Mouse (Mus musculus): ENCODE measurements at regions not wholly inside any gene's neighbourhood (a gene's known extent, or its start where the extent isn't known, plus 50 kb on each side); places are given as distances from the start of the nearest gene placed in this dataset.

GRCm38 (mm10) chr9:94267243-94267642, 270.6 kb downstream of the 1190002N15Rik start:
- Histone ChIP-seq H3K4me2 (ENCODE audit: low read depth) (no peak overlapping the region), H3ac (ENCODE audit: control insufficient read depth, insufficient read length) (no peak overlapping the region), H3K27me3 (ENCODE audit: control insufficient read depth, insufficient read depth, insufficient read length) (no peaks in the 10 kb centered on the region), H3K79me2 (ENCODE audit: control insufficient read depth, insufficient read depth) (no peaks in the 10 kb centered on the region), H3K4me3 (no peak overlapping the region), H3K36me3 (ENCODE audit: control insufficient read depth, insufficient read depth) (no peaks in the 10 kb centered on the region)
- TF ChIP-seq TCF3 (IDR thresholded peaks at IDR 0.05; ENCODE audit: insufficient read length, low read depth) (no peak), MYOG (IDR thresholded peaks at IDR 0.05; ENCODE audit: control insufficient read depth in 1 of 3, insufficient read depth in 1 of 3, insufficient read length in 2 of 3, low read depth in 2 of 3) (no peak), POLR2A (IDR thresholded peaks at IDR 0.05; ENCODE audit: insufficient read length, low read depth) (no peak), MYOD1 (IDR thresholded peaks at IDR 0.05; ENCODE audit: control insufficient read depth in 1 of 3, insufficient read length in 2 of 3, low read depth in 2 of 3) (no peak), TCF12 (IDR thresholded peaks at IDR 0.05; ENCODE audit: insufficient read depth, poor library complexity, severe bottlenecking) (no peak), CEBPB (IDR thresholded peaks at IDR 0.05; ENCODE audit: insufficient read depth, poor library complexity, severe bottlenecking) (no peak), USF1 (IDR thresholded peaks at IDR 0.05; ENCODE audit: low read depth) (no peak), REST (IDR thresholded peaks at IDR 0.05; ENCODE audit: insufficient read depth, insufficient read length) (no peak), E2F4 (IDR thresholded peaks at IDR 0.05; ENCODE audit: insufficient read depth) (no peak), MAX (IDR thresholded peaks at IDR 0.05; ENCODE audit: low read depth) (no peak), SRF (IDR thresholded peaks at IDR 0.05; ENCODE audit: control insufficient read depth, insufficient read length, low read depth) (no peak), POLR2AphosphoS2 (IDR thresholded peaks at IDR 0.05; ENCODE audit: insufficient read length, low read depth) (no peak)

- Histone ChIP-seq H3K79me2 (ENCODE audit: control insufficient read depth, insufficient read depth) (no peaks in the 10 kb centered on the region), H3K27me3 (ENCODE audit: control insufficient read depth, insufficient read depth, insufficient read length) (no peaks in the 10 kb centered on the region), H3ac (ENCODE audit: control insufficient read depth, insufficient read length) (no peak overlapping the region), H3K4me2 (ENCODE audit: low read depth) (no peak overlapping the region), H3K36me3 (ENCODE audit: control insufficient read depth, insufficient read depth) (no peaks in the 10 kb centered on the region), H3K4me3 (no peak overlapping the region)
- TF ChIP-seq CEBPB (IDR thresholded peaks at IDR 0.05; ENCODE audit: insufficient read depth, poor library complexity, severe bottlenecking) (no peak), SRF (IDR thresholded peaks at IDR 0.05; ENCODE audit: control insufficient read depth, insufficient read length, low read depth) (no peak), POLR2A (IDR thresholded peaks at IDR 0.05; ENCODE audit: insufficient read length, low read depth) (no peak), REST (IDR thresholded peaks at IDR 0.05; ENCODE audit: insufficient read depth, insufficient read length) (no peak), MYOD1 (IDR thresholded peaks at IDR 0.05; ENCODE audit: control insufficient read depth in 1 of 3, insufficient read length in 2 of 3, low read depth in 2 of 3) (no peak), E2F4 (IDR thresholded peaks at IDR 0.05; ENCODE audit: insufficient read depth) (no peak), USF1 (IDR thresholded peaks at IDR 0.05; ENCODE audit: low read depth) (no peak), TCF12 (IDR thresholded peaks at IDR 0.05; ENCODE audit: insufficient read depth, poor library complexity, severe bottlenecking) (no peak), POLR2AphosphoS2 (IDR thresholded peaks at IDR 0.05; ENCODE audit: insufficient read length, low read depth) (no peak), MAX (IDR thresholded peaks at IDR 0.05; ENCODE audit: low read depth) (no peak), TCF3 (IDR thresholded peaks at IDR 0.05; ENCODE audit: insufficient read length, low read depth) (no peak), MYOG (IDR thresholded peaks at IDR 0.05; ENCODE audit: control insufficient read depth in 1 of 3, insufficient read depth in 1 of 3, insufficient read length in 2 of 3, low read depth in 2 of 3) (no peak)
Measured at GRCm38 (mm10) chr9:94239479-94240241, 298.2 kb downstream of the 1190002N15Rik start.

DNA sequence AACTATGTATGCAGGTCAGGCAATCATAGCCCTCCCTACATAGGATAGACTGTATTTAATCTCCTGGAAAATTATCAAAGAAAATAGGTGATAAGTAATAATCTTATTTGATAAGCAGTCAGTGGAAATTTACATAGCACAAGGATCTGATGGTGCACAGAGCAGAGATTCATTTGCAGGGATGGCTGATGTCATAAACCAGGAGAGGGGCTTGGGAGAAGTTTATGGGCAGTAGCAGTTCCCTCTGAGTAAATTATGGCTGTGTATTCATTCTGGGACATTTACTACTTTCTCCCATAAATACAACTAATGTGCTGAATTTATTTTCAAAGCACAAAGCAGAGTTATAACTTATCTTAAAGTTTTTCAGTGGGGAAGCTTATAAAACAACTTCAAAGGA, 299.3 kb downstream of the 1190002N15Rik start:
- TF ChIP-seq TCF12 (IDR thresholded peaks at IDR 0.05; ENCODE audit: insufficient read depth, poor library complexity, severe bottlenecking) (no peak), SRF (IDR thresholded peaks at IDR 0.05; ENCODE audit: control insufficient read depth, insufficient read length, low read depth) (no peak), MAX (IDR thresholded peaks at IDR 0.05; ENCODE audit: low read depth) (no peak), MYOD1 (IDR thresholded peaks at IDR 0.05; ENCODE audit: control insufficient read depth in 1 of 3, insufficient read length in 2 of 3, low read depth in 2 of 3) (no peak), REST (IDR thresholded peaks at IDR 0.05; ENCODE audit: insufficient read depth, insufficient read length) (no peak), CEBPB (IDR thresholded peaks at IDR 0.05; ENCODE audit: insufficient read depth, poor library complexity, severe bottlenecking) (no peak), E2F4 (IDR thresholded peaks at IDR 0.05; ENCODE audit: insufficient read depth) (no peak), TCF3 (IDR thresholded peaks at IDR 0.05; ENCODE audit: insufficient read length, low read depth) (no peak), USF1 (IDR thresholded peaks at IDR 0.05; ENCODE audit: low read depth) (no peak), POLR2A (IDR thresholded peaks at IDR 0.05; ENCODE audit: insufficient read length, low read depth) (no peak), POLR2AphosphoS2 (IDR thresholded peaks at IDR 0.05; ENCODE audit: insufficient read length, low read depth) (no peak), MYOG (IDR thresholded peaks at IDR 0.05; ENCODE audit: control insufficient read depth in 1 of 3, insufficient read depth in 1 of 3, insufficient read length in 2 of 3, low read depth in 2 of 3) (no peak)
- H3K4me3 ChIP-seq: no peak overlapping the region
- H3K27me3 ChIP-seq (ENCODE audit: control insufficient read depth, insufficient read depth, insufficient read length): no peaks in the 10 kb centered on the region
- H3K79me2 ChIP-seq (ENCODE audit: control insufficient read depth, insufficient read depth): no peaks in the 10 kb centered on the region
- no peak overlapping the region for H3ac ChIP-seq (ENCODE audit: control insufficient read depth, insufficient read length)
- no peaks in the 10 kb centered on the region for H3K36me3 ChIP-seq (ENCODE audit: control insufficient read depth, insufficient read depth)
- H3K4me2 ChIP-seq (ENCODE audit: low read depth): no peak overlapping the region

GRCm38 (mm10) chr9:94229537-94229936, 308.3 kb downstream of the 1190002N15Rik start:
- Histone ChIP-seq H3K79me2 (ENCODE audit: control insufficient read depth, insufficient read depth) (no peaks in the 10 kb centered on the region), H3K4me2 (ENCODE audit: low read depth) (no peak overlapping the region), H3K36me3 (ENCODE audit: control insufficient read depth, insufficient read depth) (no peaks in the 10 kb centered on the region), H3ac (ENCODE audit: control insufficient read depth, insufficient read length) (no peak overlapping the region), H3K4me3 (no peak overlapping the region), H3K27me3 (ENCODE audit: control insufficient read depth, insufficient read depth, insufficient read length) (no peaks in the 10 kb centered on the region)
- no peak for TF ChIP-seq USF1 (IDR thresholded peaks at IDR 0.05; ENCODE audit: low read depth)
- TF ChIP-seq SRF (IDR thresholded peaks at IDR 0.05; ENCODE audit: control insufficient read depth, insufficient read length, low read depth): no peak
- no peak for TF ChIP-seq TCF3 (IDR thresholded peaks at IDR 0.05; ENCODE audit: insufficient read length, low read depth)
- no peak for TF ChIP-seq TCF12 (IDR thresholded peaks at IDR 0.05; ENCODE audit: insufficient read depth, poor library complexity, severe bottlenecking)
- TF ChIP-seq E2F4 (IDR thresholded peaks at IDR 0.05; ENCODE audit: insufficient read depth): no peak
- no peak for TF ChIP-seq MYOG (IDR thresholded peaks at IDR 0.05; ENCODE audit: control insufficient read depth in 1 of 3, insufficient read depth in 1 of 3, insufficient read length in 2 of 3, low read depth in 2 of 3)
- TF ChIP-seq MAX (IDR thresholded peaks at IDR 0.05; ENCODE audit: low read depth): no peak
- TF ChIP-seq POLR2A (IDR thresholded peaks at IDR 0.05; ENCODE audit: insufficient read length, low read depth): no peak
- no peak for TF ChIP-seq REST (IDR thresholded peaks at IDR 0.05; ENCODE audit: insufficient read depth, insufficient read length)
- TF ChIP-seq CEBPB (IDR thresholded peaks at IDR 0.05; ENCODE audit: insufficient read depth, poor library complexity, severe bottlenecking): no peak
- TF ChIP-seq POLR2AphosphoS2 (IDR thresholded peaks at IDR 0.05; ENCODE audit: insufficient read length, low read depth): no peak
- no peak for TF ChIP-seq MYOD1 (IDR thresholded peaks at IDR 0.05; ENCODE audit: control insufficient read depth in 1 of 3, insufficient read length in 2 of 3, low read depth in 2 of 3)
